Mouse (Mus musculus) ES-CJ7 (cell line): Measurements from ENCODE around the gene Adgrg1.

ENCODE experiments used
- DNase-seq: peaks from one replicate; pipeline ENCODE4 v3.0.0; 2011; ENCODE audit warnings: low read depth, low spot score

Adgrg1 gene

GRCm38 (mm10) chr8:95037106-95037925, 62.8 kb downstream of the Adgrg1 start:
- DNase-seq = peak; percentile 35

- no peak for DNase-seq
Observed at GRCm38 (mm10) chr8:95041883-95042784, 67.6 kb downstream of the Adgrg1 start.

- no peak for DNase-seq
Observed at GRCm38 (mm10) chr8:95044811-95045210, 70.3 kb downstream of the Adgrg1 start.

GRCm38 (mm10) chr8:95046982-95047381, 72.4 kb downstream of the Adgrg1 start:
- no peak for DNase-seq

- DNase-seq = no peak
Observed at GRCm38 (mm10) chr8:95047884-95048680, 73.5 kb downstream of the Adgrg1 start.

GRCm38 (mm10) chr8:95049636-95050035, 75.1 kb downstream of the Adgrg1 start:
- no peak for DNase-seq

GRCm38 (mm10) chr8:95054438-95054837, 79.9 kb downstream of the Adgrg1 start:
- DNase-seq = peak; percentile 31

GRCm38 (mm10) chr8:95054927-95055510, 80.5 kb downstream of the Adgrg1 start, which contains the start of gene Drc7:
Gene Drc7 (plus strand): TSS chr8:95055103.
- peak; percentile 64 for DNase-seq

GRCm38 (mm10) chr8:95056414-95056813, 81.9 kb downstream of the Adgrg1 start:
- DNase-seq = no peak

GRCm38 (mm10) chr8:95058661-95059060, 84.1 kb downstream of the Adgrg1 start:
- no peak for DNase-seq

- no peak for DNase-seq
Observed at GRCm38 (mm10) chr8:95059812-95060533, 85.4 kb downstream of the Adgrg1 start.
